ENCODE assay signal across 10 mouse cellular contexts in genomic region chr10:39612131-39612530, GRCm38 (mm10). TPM values are rescaled to one million over a fixed set of nuclear protein-coding genes. Genes with fewer than 3 reads are reported as not detected.
A peak's percentile ranks its signal among the peaks of the same experiment; 100 is the strongest.
DNase-seq lines count a peak whose midpoint lies in the region; ATAC-seq and TF ChIP-seq lines count a peak whose summit lies in the region.
"Had no signal": no experiment of that assay in that cellular context is flagged by ENCODE, and none has a peak within 500 bp of the region (broad histone marks: within the 10 kb centered on the region; RNA-seq: fewer than 3 reads in every experiment).

No protein-coding gene starts in this region.

- no peaks in the 10 kb centered on the region for H3K27me3 ChIP-seq in kidney, postnatal 0 days (ENCODE audit: insufficient read depth, low read length)
- H3K27me3 ChIP-seq in embryonic facial prominence, embryonic 13.5 days: no peaks in the 10 kb centered on the region
- no peaks in the 10 kb centered on the region for H3K27me3 ChIP-seq in limb, embryonic 13.5 days
- H3K27me3 ChIP-seq: hindbrain, embryonic 13.5 days had no signal

- H3K4me2 ChIP-seq in kidney, postnatal 0 days (ENCODE audit: low read length): no peak overlapping the region
- H3K4me2 ChIP-seq in embryonic facial prominence, embryonic 13.5 days: peak overlapping the region; percentile 62
- H3K4me2 ChIP-seq in limb, embryonic 13.5 days (replicated peaks): no peak overlapping the region

- H3K9me3 ChIP-seq in kidney, postnatal 0 days (replicated peaks; ENCODE audit: low read length): no peaks in the 10 kb centered on the region
- 0 out of 2 replicates have a peak, but pooled peaks cover 2% of the 10 kb centered on the region for H3K9me3 ChIP-seq in embryonic facial prominence, embryonic 13.5 days
- H3K9me3 ChIP-seq in limb, embryonic 13.5 days: peaks cover 1% of the 10 kb centered on the region; the same call in 1 of the 2 replicates
- H3K9me3 ChIP-seq: hindbrain, embryonic 13.5 days had no signal

- no peak for DNase-seq in kidney, postnatal 0 days (ENCODE audit: low spot score)
- no peak for DNase-seq in kidney, postnatal 10 days
- DNase-seq in NIH3T3 (ENCODE audit: low read depth): peak; percentile 39
- DNase-seq in layer of hippocampus, adult 9-10 months (ENCODE audit: low spot score): no peak
- DNase-seq: gastrocnemius, postnatal 10 days; retina, postnatal 1 day had no signal

- H3K4me1 ChIP-seq in kidney, postnatal 0 days (replicated peaks; ENCODE audit: insufficient read depth, low read length): peaks cover 25% of the 10 kb centered on the region
- peaks cover 51% of the 10 kb centered on the region for H3K4me1 ChIP-seq in embryonic facial prominence, embryonic 13.5 days
- peaks cover 45% of the 10 kb centered on the region for H3K4me1 ChIP-seq in limb, embryonic 13.5 days

- H3K27ac ChIP-seq in kidney, postnatal 0 days: peak overlapping the region; percentile 97
- H3K27ac ChIP-seq in embryonic facial prominence, embryonic 13.5 days: peak overlapping the region; percentile 96
- peak overlapping the region; percentile 89; the same call in 1 of the 2 replicates for H3K27ac ChIP-seq in limb, embryonic 13.5 days

- TF ChIP-seq CTCF in kidney, postnatal 0 days (IDR thresholded peaks at IDR 0.05; ENCODE audit: low read depth): no peak

- no peak for ATAC-seq in kidney, postnatal 0 days (replicated peaks; ENCODE audit: low FRiP score, low read depth)
- no peak for ATAC-seq in embryonic facial prominence, embryonic 13.5 days (ENCODE audit: insufficient number of reproducible peaks, insufficient read depth, low FRiP score, low TSS enrichment, low read depth)
- ATAC-seq in limb, embryonic 13.5 days (ENCODE audit: low FRiP score, low read depth): no peak
- no peak for ATAC-seq in inflammation-experienced regulatory T-cells, adult 6 months

- H3K4me3 ChIP-seq in kidney, postnatal 0 days (replicated peaks; ENCODE audit: low read depth, low read length): no peak overlapping the region
- no peak overlapping the region for H3K4me3 ChIP-seq in embryonic facial prominence, embryonic 13.5 days
- H3K4me3 ChIP-seq in limb, embryonic 13.5 days: no peak overlapping the region
- H3K4me3 ChIP-seq: hindbrain, embryonic 13.5 days had no signal

- H3K36me3 ChIP-seq in kidney, postnatal 0 days (ENCODE audit: insufficient read depth, low read length): no peaks in the 10 kb centered on the region
- 0 out of 2 replicates have a peak, but pooled peaks cover 3% of the 10 kb centered on the region for H3K36me3 ChIP-seq in embryonic facial prominence, embryonic 13.5 days
- no peaks in the 10 kb centered on the region for H3K36me3 ChIP-seq in limb, embryonic 13.5 days
- H3K36me3 ChIP-seq: hindbrain, embryonic 13.5 days had no signal

- 36% methylated on average over 2 of the region's 2 CpGs for WGBS in kidney, postnatal 0 days
- 78% methylated on average over 2 of the region's 2 CpGs for WGBS in embryonic facial prominence, embryonic 13.5 days
- WGBS in limb, embryonic 13.5 days: 64% methylated on average over 2 of the region's 2 CpGs

- no peak overlapping the region for H3K9ac ChIP-seq in kidney, postnatal 0 days (ENCODE audit: low read depth, low read length)
- no peak overlapping the region for H3K9ac ChIP-seq in embryonic facial prominence, embryonic 13.5 days
- H3K9ac ChIP-seq in limb, embryonic 13.5 days: no peak overlapping the region

RNA-seq across cellular contexts. Expression of gene Traf3ip2, which starts 0.6 kb away (rescaled TPM):
- polyA plus RNA-seq in kidney, postnatal 0 days (2015; fragmentation: Nextera tagmentation; extraction: Ambion mirVana): 15.0 TPM in 2 replicates
- 15.8 and 18.1 TPM in 2 replicates for polyA plus RNA-seq in embryonic facial prominence, embryonic 13.5 days (2015; fragmentation: Nextera tagmentation; extraction: Ambion mirVana)
- 8.5 and 9.0 TPM in 2 replicates for polyA plus RNA-seq in limb, embryonic 13.5 days (2015; fragmentation: Nextera tagmentation; extraction: Ambion mirVana)
- 10 to 100 TPM; 29.5 to 48.1 (median 47.8) TPM for polyA plus RNA-seq in inflammation-experienced regulatory T-cells, adult 6 months (2017; shearing (Covaris generic))
